Mouse (Mus musculus): ENCODE results near the gene Ncapg2.
A peak's percentile ranks its signal among the peaks of the same experiment; 100 is the strongest.

Ncapg2 gene

GRCm38 (mm10) chr12:116405045-116405835 is at the start of gene Ncapg2:
Gene Ncapg2 (plus strand): TSS chr12:116405402.
- peak; percentile 99 for DNase-seq (ENCODE audit: low read depth)

DNA sequence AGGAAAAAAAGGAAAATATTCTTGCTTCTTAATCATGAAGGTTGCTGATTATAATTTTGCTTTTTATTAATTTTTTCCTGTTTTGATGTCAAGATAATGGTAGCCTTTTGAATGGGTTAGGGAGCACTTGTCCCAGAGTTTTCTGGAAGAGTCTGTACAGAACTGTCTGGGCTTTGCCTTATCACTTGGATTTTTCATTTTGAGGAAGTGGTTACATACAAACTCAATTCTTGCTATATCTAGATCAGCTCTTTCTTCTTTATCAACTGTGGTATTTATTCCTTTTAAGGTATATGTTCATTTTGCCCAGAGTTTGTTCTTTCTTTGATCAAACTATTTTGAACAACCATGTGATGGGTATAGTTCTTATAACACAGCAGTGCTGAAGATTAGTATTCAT is 43.1 kb upstream of the Ncapg2 start:
- no peak for DNase-seq (ENCODE audit: low read depth)

- DNase-seq (ENCODE audit: low read depth) = no peak
These were observed 38.3 kb upstream of the Ncapg2 start for GRCm38 (mm10) chr12:116366900-116367299.

DNA sequence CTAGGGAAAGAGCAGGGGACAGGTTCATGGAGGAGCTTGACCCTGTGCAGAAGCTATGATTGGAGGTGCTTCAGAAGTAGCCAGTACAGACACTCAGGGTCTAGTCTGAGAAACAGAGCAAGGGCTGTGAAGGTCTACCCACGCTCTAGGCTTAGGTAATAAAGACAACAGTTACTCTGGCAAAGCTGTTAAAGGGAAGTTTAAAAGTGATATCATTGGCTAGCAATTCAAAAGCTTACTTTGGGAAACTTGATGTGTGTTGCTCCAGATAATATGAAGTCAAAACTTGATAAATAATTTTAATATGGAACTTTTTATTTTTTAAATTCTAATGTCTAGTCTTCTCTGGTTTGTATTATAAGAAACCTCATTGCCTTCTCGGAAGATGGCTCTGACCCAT is 37.9 kb upstream of the Ncapg2 start:
- DNase-seq (ENCODE audit: low read depth) = no peak

GRCm38 (mm10) chr12:116368857-116369256 is 36.3 kb upstream of the Ncapg2 start:
- DNase-seq (ENCODE audit: low read depth) = no peak

DNA sequence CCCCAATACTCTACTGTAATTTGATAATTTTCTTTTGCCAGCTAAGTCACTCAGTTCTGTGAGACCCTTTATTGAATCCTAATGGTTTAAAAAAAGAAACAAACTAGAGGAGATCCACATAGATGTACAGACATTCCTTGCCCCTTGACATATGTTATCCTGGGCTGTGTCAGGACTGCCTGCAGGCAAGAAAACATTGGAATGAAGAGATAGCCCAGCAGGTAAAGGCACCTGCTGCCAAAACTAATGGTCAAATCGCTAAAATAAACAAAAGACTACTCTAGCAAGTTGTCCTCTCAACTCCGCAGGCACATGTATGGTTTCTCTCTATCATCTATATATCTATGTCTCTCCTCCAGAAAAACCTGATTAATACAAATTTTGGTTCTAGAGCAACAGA is 22.1 kb upstream of the Ncapg2 start:
- DNase-seq (ENCODE audit: low read depth) = no peak

DNA sequence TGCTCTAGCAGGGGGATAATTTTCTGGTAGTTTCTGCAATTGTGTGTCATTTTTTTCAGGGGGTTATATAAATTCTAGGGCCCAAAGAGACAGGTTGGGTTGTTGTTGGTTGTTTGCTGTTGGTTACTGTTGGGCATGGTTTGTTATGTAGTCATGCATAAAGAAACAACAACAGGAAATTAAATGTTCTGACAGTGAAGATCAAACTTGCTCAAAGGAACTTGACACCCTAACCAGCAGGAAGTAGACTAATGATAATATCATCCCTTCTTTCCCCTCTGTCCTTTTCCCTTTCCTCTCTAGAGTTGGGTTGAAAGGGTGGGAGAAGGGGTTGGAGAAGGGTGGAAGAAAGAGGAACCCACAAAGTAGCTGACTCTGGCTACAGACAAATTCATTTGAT is 21.2 kb upstream of the Ncapg2 start:
- DNase-seq (ENCODE audit: low read depth) = peak; percentile 27

- no peak for DNase-seq (ENCODE audit: low read depth)
These were observed 18.4 kb upstream of the Ncapg2 start for GRCm38 (mm10) chr12:116386802-116387201.

DNA sequence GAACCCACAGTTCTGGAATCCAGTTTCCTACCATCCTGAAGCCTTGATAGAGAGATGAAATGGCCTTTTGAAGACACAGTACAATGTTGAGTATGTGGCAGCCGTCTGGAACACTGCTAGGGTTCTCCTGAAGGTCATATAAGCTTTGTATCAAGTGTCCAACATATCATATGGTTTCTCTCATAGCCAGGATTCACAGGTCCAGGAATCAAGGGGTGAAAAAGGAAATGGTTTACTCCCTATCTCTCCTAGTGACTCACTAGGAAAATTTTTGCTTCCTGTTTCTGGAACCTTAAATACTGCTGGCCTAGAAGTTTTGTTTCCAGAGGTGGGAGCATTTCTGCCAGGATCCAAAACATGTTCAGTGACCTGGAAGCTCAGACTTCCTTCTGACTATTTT is 15.3 kb upstream of the Ncapg2 start:
- no peak for DNase-seq (ENCODE audit: low read depth)

DNA sequence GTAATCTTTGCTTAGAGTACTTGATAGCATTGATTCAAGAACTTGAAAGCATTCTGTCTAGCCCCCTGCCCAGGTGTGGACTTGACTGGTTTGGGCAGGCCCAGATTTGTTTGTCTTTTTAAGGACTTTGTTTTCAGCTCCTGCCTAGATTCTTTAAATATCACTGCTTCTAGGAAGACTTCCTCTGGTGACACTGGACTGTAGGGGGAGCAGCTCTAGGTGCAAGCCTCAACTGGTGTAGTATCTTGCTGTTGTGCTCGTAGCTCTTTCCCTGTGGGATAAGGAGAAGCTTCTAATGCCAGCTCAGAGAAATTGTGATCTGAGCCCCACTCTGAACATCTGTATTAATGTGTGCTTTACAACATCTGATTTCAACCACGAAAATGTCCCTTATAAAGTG is 10.9 kb upstream of the Ncapg2 start:
- no peak for DNase-seq (ENCODE audit: low read depth)

- DNase-seq (ENCODE audit: low read depth) = no peak
These were observed 9.9 kb upstream of the Ncapg2 start for GRCm38 (mm10) chr12:116395312-116395711.

DNA sequence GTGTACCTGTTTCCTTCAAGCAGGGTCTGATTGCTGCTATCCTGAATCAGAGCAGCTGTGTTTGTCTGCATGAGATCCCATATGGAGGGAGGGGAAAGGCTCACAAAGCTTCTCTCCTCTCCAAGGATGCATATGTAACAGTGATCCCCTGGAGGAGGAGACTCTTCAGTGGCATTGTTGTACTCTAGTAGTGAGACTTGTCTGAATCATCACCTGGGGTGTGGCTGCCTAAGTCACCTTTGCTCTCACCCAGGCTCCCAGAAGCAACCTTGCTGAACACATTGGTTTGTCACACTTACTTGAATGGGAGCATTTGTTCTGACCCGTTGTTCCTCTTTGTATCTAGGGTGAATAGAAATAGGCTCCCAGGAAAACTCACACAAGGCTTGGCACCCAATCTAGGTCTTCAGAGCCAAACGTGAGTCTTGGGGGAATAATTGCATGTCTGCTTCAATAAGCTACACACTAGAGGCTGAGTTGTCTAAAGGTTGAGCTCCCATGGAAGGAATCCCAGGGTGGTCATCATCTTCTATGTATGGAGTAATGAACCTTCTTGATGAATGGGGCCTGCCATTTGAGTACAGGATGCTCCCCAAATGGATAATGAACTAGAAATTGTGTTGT is 9.0 kb upstream of the Ncapg2 start:
- no peak for DNase-seq (ENCODE audit: low read depth)

DNA sequence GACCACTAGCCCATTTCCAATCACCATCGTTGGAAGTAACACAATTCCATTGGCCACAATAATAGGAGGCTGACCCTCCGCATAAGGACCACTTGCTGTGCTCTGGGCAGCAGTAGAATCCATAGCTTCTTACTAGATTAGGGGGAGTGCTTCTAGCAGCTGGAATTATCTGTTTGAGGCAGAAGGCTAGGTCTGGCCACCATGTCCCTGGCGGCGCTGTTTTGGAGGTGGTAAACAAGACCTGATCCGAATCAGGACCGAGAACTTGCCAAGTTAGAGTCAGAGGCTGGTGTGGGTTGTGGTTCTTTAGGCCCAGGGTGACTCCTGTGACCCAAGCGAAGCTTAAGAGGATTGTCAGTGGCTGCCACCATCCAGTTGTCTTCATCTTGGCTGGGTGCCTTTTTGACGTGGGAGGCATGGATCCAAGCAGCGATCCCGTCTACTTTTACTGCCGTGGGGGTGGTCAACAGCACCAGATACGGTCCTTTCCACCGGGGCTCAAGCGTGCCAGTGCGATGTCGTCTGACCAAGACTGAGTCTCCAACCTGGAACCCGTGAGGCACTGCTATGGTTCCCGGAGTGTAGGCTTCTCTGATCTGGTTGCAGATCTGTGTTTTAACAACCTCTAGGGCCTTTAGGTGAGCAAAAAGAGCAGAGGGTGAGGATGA is 1.1 kb upstream of the Ncapg2 start:
- no peak for DNase-seq (ENCODE audit: low read depth)

GRCm38 (mm10) chr12:116405836-116406155 is 594 bp downstream of the Ncapg2 start:
- no peak for DNase-seq (ENCODE audit: low read depth)

GRCm38 (mm10) chr12:116407883-116408282 is 2.7 kb downstream of the Ncapg2 start:
- no peak for DNase-seq (ENCODE audit: low read depth)

GRCm38 (mm10) chr12:116414941-116415340 is 9.7 kb downstream of the Ncapg2 start:
- no peak for DNase-seq (ENCODE audit: low read depth)

GRCm38 (mm10) chr12:116416514-116416913 is 11.3 kb downstream of the Ncapg2 start:
- DNase-seq (ENCODE audit: low read depth) = peak; percentile 34

DNA sequence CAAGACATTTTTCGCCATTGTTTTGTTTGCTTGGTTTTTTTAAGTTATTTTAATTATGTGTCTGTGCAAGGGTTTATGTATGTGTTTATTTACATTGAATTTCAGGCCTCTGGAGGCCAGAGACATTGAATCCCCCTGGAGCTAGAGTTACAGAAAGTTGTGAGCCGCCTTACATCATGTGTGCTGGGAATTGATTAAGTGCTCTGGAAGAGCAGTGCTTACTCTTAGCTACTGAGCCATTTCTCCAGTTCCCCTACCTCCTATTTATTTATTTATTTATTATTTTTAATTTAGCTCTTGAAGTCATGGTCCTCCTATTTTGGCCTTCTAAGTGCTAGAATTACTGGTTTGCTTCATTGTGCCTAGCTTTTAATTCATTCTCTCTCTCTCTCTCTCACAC is 16.5 kb downstream of the Ncapg2 start:
- DNase-seq (ENCODE audit: low read depth) = no peak

DNA sequence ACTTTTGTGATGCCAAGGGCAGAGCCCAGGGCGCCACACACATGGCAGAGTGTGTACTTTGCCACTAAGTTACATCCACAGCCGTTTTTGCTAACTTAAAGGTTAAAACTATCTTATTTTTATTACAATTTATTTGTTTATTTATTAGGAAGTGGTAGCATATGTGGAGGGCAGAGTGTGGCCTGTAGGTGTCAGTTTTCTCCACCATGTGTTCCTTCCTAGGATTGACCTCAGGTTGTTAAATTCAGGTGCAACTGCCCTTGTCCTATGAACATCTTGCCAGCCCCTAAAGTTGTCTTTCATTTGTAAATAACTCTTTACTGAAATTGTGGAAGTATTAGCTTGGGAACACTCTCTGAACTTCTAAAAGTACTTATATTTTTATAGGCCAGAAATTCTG is 20.2 kb downstream of the Ncapg2 start:
- DNase-seq (ENCODE audit: low read depth) = no peak

- DNase-seq (ENCODE audit: low read depth) = no peak
These were observed 28.5 kb downstream of the Ncapg2 start for GRCm38 (mm10) chr12:116433742-116434141.

DNA sequence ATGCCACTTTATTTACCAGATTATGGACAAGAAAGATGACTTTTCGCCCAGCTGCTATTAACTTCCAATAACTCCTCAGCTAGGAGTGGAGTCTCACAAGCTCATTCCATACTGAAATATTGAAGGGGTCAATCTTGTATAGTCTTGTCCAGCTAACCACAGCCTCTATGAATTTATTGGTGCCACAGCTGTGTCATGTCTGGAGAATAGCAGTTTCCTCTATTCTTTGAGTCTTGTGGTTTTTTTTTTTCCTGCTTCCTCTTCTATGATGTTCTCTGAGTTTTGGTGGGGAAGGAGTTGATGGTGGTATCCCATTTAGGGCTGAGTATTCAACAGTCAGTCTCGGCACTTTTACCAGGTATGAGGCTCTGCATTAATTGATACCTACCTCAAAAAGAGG is 30.0 kb downstream of the Ncapg2 start:
- no peak for DNase-seq (ENCODE audit: low read depth)

DNA sequence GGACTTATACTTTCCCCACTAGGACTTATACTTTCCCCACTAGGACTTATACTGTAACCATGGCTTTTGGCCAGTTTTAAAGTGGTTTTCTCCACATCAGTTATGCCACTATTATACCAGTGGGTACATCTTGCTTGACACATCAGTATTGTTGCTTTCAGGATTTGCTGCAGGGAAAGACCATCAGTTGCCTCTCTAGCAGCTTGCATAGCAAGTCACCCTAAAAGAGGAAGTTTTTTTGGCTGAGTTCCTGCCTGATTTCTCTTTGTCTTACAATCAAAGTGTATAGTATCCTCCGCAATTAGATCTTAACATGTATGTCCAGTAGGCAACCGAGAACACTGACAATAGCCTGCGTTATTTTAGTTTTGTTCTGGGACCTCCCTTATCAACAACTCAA is 30.9 kb downstream of the Ncapg2 start:
- DNase-seq (ENCODE audit: low read depth) = no peak

- DNase-seq (ENCODE audit: low read depth) = no peak
These were observed 33.4 kb downstream of the Ncapg2 start for GRCm38 (mm10) chr12:116438591-116438990.
